Mouse (Mus musculus): ENCODE measurements around the gene Lpxn.

Gene Lpxn

GRCm38 (mm10) chr19:12805730-12806129 is 9.7 kb downstream of the Lpxn start:
- no peak for DNase-seq

- DNase-seq = no peak
Observed at GRCm38 (mm10) chr19:12806214-12806613, 10.2 kb downstream of the Lpxn start.

- no peak for DNase-seq
Observed at GRCm38 (mm10) chr19:12812644-12813364, 16.8 kb downstream of the Lpxn start.

GRCm38 (mm10) chr19:12813883-12814282 is 17.9 kb downstream of the Lpxn start:
- DNase-seq = no peak

- DNase-seq = no peak
Observed at GRCm38 (mm10) chr19:12818507-12818906, 22.5 kb downstream of the Lpxn start.

GRCm38 (mm10) chr19:12820383-12820782 is 24.4 kb downstream of the Lpxn start:
- DNase-seq = peak; percentile 39

GRCm38 (mm10) chr19:12824549-12824948 is 28.6 kb downstream of the Lpxn start:
- peak; percentile 17 for DNase-seq

- no peak for DNase-seq
Observed at GRCm38 (mm10) chr19:12830823-12831430, 34.9 kb downstream of the Lpxn start.

GRCm38 (mm10) chr19:12831559-12831958 is 35.6 kb downstream of the Lpxn start:
- DNase-seq = no peak

- no peak for DNase-seq
Observed at GRCm38 (mm10) chr19:12833625-12834024, 37.6 kb downstream of the Lpxn start.

- DNase-seq = no peak
Observed at GRCm38 (mm10) chr19:12838507-12838906, 42.5 kb downstream of the Lpxn start.

- no peak for DNase-seq
Observed at GRCm38 (mm10) chr19:12846382-12846781, 50.4 kb downstream of the Lpxn start, which contains the start of gene Gm5244. TSS of gene Gm5244 (plus strand) at chr19:12846682.

GRCm38 (mm10) chr19:12856983-12857382 is 61.0 kb downstream of the Lpxn start, which contains the start of gene Olfr1444:
TSS of gene Olfr1444 (plus strand) at chr19:12857283.
- DNase-seq = no peak
